Mouse (Mus musculus) right cerebral cortex, adult 2 months (tissue): ENCODE data around the gene Uroc1.

ENCODE experiments used
- DNase-seq, 2 experiments: peaks; one replicate each; pipeline ENCODE4 v3.0.0; 2021 to 2022; ENCODE audit warnings: low spot score in 2 of 2

Uroc1 gene

GRCm38 (mm10) chr6:90332561-90333425 lies at the start of gene Uroc1:
TSS of gene Uroc1 (plus strand) at chr6:90333284.
- no peak for DNase-seq

DNA sequence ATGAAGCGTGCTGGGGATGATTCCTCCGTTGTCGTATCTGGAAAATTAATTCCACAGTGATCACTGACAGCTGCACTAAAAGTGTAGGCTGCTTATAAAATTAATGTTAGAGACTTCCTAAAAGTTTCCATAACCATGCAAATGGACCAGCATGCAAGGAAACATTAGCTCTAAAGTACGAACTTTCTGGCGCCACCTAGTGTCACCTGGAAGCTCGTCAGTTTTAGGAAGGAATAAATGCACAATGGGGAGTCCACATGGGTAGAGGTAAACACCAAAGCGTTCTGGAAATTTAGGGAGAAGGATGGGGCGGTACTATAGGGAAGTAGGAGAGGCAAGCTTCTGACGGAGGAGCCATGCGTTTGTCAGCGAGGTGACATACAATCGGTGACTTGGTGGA lies 44.8 kb upstream of the Uroc1 start:
- peak; percentile 5 to 8 for DNase-seq

DNA sequence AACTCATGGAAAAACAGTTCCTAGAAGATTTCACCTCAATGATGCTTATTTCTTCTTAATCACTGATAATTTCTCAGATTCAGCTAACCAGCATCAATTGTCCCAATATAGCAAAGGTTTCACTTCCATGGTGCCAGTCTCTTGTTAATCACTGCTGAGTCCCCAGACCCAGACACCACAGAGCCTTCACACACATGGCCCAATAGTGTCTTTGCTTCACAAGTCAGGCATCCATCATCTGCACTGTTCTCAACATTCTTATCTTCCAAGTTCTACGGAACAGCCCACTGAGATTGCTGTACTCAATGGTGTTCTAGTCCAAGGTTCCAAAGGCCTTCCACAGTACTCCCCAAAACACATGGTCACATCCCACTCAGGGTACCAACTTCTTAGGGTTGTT lies 32.2 kb upstream of the Uroc1 start, which contains the start of gene BC048671:
TSS of gene BC048671 (plus strand) at position 301 of the 400 bp plus-strand sequence.
- DNase-seq, result no peak

DNA sequence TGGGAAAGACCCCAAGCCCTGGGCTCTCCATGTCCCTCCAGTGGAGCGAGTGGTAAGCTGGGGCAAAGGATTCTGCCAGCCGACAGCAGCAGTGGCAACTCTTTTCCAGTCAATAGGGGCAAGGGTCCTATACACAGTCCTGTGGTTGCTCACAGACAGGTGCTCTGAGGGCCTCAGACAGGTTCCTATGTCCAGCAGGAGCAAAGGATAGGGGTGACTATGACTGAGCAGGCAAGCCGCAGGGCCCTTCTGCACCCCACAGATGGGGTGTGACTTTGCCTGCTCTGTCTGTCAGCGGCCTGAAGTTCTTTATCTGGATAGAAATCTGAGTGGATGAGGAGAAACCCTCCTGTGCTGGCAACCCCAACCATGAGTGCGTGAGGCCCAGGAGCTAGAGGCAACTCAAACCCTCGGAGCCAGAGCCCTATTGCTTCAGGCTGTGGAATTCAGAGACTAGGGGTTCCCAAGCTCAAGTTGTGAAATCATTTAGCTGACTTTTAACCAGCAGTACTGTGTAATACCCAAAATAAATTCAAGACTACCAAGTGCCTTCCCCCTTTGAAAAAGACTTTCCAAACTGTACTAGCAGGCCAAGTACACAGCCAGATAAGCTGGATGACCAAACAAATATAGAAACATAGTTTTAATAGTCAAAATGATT lies 26.6 kb upstream of the Uroc1 start:
- DNase-seq, result no peak

GRCm38 (mm10) chr6:90308839-90309778 lies 24.0 kb upstream of the Uroc1 start:
- no peak for DNase-seq

DNA sequence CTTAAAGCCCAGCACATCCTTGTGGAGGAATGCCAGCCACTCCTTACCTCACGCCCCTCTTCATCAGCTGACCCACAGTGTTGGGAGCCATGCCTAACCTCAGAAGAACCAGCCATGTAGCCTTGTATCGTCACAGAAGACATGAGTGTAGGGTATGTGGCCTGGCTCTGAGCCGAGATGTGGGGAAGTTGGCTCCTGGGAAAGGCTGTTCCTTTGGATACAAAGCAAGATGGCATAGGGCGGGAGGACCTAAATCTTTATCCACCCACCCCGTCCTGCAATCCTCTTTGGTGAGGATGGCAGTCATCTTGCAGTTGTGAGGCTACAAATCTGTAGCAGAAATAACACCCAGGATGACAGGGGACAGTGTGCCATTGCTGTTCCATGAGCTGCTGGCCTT lies 17.1 kb upstream of the Uroc1 start:
- peak; percentile 23 to 36 for DNase-seq

DNA sequence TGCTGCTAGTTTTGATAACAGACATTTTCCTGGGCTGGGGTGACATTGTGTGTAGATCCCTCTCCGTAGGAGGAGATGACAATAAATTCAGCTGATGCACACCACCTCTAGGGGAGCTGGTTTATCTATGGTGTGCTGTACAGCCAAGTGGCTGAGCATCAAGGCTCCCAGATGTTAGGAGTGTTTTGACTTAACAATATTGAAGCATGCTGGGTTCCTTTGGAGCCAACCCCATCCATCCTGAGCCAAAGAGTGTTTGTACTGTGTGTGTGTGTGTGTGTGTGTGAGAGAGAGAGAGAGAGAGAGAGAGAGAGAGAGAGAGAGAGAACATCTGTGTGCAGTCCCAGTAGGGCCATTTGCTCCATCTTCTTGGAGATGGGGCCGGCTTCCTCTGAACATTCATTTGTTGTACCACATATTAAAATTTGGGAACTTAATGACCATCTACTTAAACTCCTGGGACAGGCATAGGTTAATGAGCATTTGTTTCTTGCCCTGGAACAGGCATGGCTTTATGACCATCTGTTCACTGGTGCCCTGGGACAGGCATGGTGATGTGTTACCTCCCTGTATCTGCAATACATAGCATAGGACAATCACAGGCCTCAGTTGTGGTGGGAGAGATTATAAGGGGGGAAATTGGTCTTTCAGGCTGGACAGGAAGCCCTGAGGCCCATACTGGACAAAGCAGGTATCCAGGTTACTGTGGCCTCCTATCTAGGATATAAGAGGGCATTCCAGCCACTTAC lies 15.4 kb upstream of the Uroc1 start:
- DNase-seq, result no peak

GRCm38 (mm10) chr6:90319019-90319418 lies 14.1 kb upstream of the Uroc1 start:
- no peak for DNase-seq

- no peak for DNase-seq
Measured at GRCm38 (mm10) chr6:90319475-90320191, 13.5 kb upstream of the Uroc1 start.

- no peak for DNase-seq
Measured at GRCm38 (mm10) chr6:90320429-90320828, 12.7 kb upstream of the Uroc1 start.

DNA sequence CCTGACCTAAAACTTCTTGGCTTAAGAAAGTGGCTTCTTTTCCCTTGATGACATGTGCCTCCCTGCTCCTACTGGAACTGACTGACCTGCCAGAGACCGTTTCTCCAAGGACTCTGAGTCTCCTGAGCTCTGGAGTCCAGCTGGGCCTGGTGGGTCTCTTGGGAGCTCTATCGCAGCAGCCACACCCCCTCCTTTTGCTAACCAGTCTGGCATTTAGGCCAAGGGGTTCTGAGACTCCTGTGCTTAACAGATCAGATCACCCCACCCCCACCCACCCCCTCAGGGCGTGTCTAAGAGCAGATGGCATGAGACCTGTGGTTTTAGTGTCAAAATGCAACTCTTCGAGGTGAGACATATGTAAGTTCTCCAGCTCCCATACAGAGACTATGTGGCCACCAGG lies 11.3 kb upstream of the Uroc1 start:
- DNase-seq, result no peak

DNA sequence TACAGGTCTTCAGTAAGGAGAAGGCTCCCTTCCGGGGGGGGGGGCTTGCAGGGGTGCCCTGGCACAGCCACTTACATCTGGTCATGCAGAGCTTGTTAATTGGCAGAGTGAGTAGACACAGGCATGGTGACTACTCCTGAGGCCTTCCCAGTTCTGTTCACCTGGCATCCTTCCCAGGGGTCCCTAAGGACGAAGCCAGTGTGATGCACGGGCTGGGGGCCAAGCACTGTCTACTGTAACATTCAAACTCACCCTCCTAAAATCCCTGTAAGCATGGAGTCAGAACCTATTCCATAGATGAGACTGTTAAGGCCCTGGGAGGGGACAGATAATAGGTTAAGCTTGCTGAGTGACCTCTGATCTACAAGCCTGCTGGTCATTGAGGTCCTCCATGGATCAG lies 9.1 kb upstream of the Uroc1 start:
- no peak for DNase-seq

- DNase-seq, result no peak
Measured at GRCm38 (mm10) chr6:90324463-90324862, 8.6 kb upstream of the Uroc1 start.

DNA sequence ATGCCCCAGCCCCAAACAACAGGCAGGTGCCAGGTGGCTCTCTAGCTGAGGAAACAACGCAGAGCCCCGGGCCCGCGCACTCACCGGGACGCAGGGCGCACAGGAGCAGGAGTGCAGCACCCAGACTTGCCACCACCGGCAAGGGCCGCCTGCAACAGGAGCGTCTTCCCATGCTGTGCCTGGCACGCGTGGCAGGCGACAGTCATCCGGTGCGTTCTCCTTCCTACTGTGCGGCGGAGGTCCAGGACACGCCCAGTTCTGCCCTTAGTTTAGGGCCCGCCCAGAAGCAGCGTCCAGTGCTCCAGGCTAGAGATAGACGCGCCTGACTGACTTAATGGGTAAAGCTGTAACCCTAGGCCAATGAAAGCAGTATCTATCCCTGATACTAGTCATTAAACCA lies 8.1 kb upstream of the Uroc1 start, which contains the start of gene Chst13:
TSS of gene Chst13 (minus strand) at position 195 of the 400 bp plus-strand sequence.
- no peak for DNase-seq

- DNase-seq, result peak; percentile 58
Measured at GRCm38 (mm10) chr6:90327670-90328069, 5.4 kb upstream of the Uroc1 start.

DNA sequence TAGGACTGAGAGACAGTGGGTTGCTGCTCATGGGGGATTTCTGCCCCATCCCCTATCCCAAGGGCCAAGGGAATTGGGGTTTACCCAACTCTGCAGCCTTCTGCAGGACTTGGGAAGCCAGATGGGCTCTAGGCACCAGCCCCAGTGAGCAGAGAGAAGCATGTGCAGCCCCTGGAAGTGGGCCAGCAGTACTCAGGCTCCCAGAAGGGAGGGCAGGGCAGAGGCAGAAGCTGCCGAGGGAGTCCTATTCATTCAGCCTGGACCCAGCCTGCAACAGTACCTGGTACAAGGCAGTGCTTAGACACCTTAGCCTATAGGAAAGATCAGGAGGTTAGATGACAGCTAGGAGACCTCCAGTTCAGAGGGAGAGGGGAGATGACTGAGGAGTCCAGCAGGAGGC lies 3.1 kb upstream of the Uroc1 start:
- peak; percentile 20 to 29 for DNase-seq

- no peak for DNase-seq
Measured at GRCm38 (mm10) chr6:90334244-90334643, 1.2 kb downstream of the Uroc1 start.

DNA sequence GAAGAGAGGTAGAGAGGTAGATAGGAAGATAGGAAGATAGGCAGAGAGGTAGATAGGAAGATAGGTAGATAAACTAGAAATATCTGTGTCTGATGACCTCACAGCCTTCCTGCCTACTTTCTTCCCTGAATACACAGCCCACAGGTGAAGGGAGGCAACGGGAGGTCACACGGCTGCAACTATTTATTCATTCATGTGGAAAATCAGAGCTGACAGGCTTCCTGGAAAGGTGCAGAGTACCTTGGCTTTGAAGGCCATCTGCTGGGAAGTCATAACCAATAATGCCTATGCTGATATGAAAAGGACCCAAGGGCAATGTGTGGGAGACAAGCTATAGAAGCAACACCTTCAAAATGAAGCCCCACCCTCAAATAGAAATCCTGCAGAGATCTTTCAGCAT lies 9.3 kb downstream of the Uroc1 start:
- DNase-seq, result no peak

- no peak for DNase-seq
Measured at GRCm38 (mm10) chr6:90347183-90347582, 14.1 kb downstream of the Uroc1 start.

GRCm38 (mm10) chr6:90348500-90348899 lies 15.4 kb downstream of the Uroc1 start:
- DNase-seq, result no peak
